In the genomic region with DNA sequence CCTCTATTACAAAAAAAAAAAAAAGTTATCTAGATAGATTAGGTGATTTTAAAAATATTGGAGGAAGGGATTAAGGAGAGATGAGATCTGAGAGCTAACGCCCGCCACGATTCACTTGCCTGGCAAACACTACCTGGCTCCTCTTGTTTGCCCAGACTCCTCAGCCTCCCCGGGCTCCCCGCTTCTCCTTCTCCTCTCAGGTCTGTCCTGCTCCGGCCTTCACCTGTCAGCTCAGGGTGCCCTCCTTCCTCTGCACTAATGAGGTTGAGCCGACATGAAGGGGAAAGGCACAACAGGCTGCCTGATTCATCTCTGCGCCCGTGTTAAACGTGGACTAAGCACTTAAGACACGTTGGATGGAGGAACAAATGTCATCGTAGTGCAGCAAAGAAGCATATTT, we compare ENCODE assay signal across 13 mouse cellular contexts. TPM values are rescaled to one million over a fixed set of nuclear protein-coding genes. Genes with fewer than 3 reads are reported as not detected.
A peak's percentile ranks its signal among the peaks of the same experiment; 100 is the strongest.
DNase-seq lines count a peak whose midpoint lies in the region; ATAC-seq and TF ChIP-seq lines count a peak whose summit lies in the region.
"Had no signal": no experiment of that assay in that cellular context is flagged by ENCODE, and none has a peak within 500 bp of the region (broad histone marks: within the 10 kb centered on the region; RNA-seq: fewer than 3 reads in every experiment).

No protein-coding gene starts in this region.

- no peak for DNase-seq in liver, adult 2 months (ENCODE audit: extremely low read depth, low read depth, low spot score)
- no peak for DNase-seq in liver
- no peak for DNase-seq in thymus, adult 2 months
- DNase-seq in thymus, postnatal 0 days (ENCODE audit: low spot score), result no peak
- no peak for DNase-seq in liver, embryonic 13.5 days
- peak; percentile 31 for DNase-seq in yolk sac, embryonic 10.5 days (ENCODE audit: low spot score)
- no peak for DNase-seq in layer of hippocampus, adult 18-20 months (ENCODE audit: low spot score in 2 of 2)
- DNase-seq: thymus, postnatal 36 days had no signal

- peak overlapping the region; percentile 50 for H3K27ac ChIP-seq in liver, adult 2 months (replicated peaks; ENCODE audit: insufficient read depth, low read depth, low read length)
- H3K27ac ChIP-seq in thymus, adult 2 months (ENCODE audit: control insufficient read depth, insufficient read depth, low read length), result 0 out of 2 replicates have a peak overlapping the region, but pooled peaks have one; percentile 9
- no peak overlapping the region for H3K27ac ChIP-seq in liver, embryonic 13.5 days
- H3K27ac ChIP-seq in hindbrain, embryonic 12.5 days, result no peak overlapping the region
- H3K27ac ChIP-seq: heart, embryonic 10.5 days; neural tube, embryonic 12.5 days had no signal

- ATAC-seq in liver, embryonic 13.5 days (ENCODE audit: low read depth), result no peak
- no peak for ATAC-seq in hindbrain, embryonic 12.5 days (ENCODE audit: low FRiP score)
- ATAC-seq: forebrain, embryonic 14.5 days had no signal

- H3K36me3 ChIP-seq in liver, adult 2 months (ENCODE audit: control insufficient read depth, insufficient read depth, low read length), result no peaks in the 10 kb centered on the region
- H3K36me3 ChIP-seq in thymus, adult 2 months (ENCODE audit: control insufficient read depth, insufficient read depth, low read length), result no peaks in the 10 kb centered on the region
- H3K36me3 ChIP-seq in liver, embryonic 13.5 days, result no peaks in the 10 kb centered on the region
- H3K36me3 ChIP-seq in hindbrain, embryonic 12.5 days, result no peaks in the 10 kb centered on the region
- H3K36me3 ChIP-seq: G1E; heart, embryonic 10.5 days; neural tube, embryonic 12.5 days had no signal

- H3K4me3 ChIP-seq in liver, adult 2 months (ENCODE audit: insufficient read depth, low read depth, low read length), result no peak overlapping the region
- H3K4me3 ChIP-seq in thymus, adult 2 months (ENCODE audit: control insufficient read depth, insufficient read depth, low read length), result no peak overlapping the region
- no peak overlapping the region for H3K4me3 ChIP-seq in liver, embryonic 13.5 days (replicated peaks)
- no peak overlapping the region for H3K4me3 ChIP-seq in hindbrain, embryonic 12.5 days
- H3K4me3 ChIP-seq: heart, embryonic 10.5 days; neural tube, embryonic 12.5 days had no signal

- H3K27me3 ChIP-seq in liver, adult 2 months (ENCODE audit: control insufficient read depth, insufficient read depth, low read length), result no peaks in the 10 kb centered on the region
- H3K27me3 ChIP-seq in thymus, adult 2 months (ENCODE audit: control insufficient read depth, insufficient read depth, low read length), result no peaks in the 10 kb centered on the region
- no peaks in the 10 kb centered on the region for H3K27me3 ChIP-seq in liver, embryonic 13.5 days
- H3K27me3 ChIP-seq in hindbrain, embryonic 12.5 days, result 0 out of 2 replicates have a peak, but pooled peaks cover 2% of the 10 kb centered on the region
- H3K27me3 ChIP-seq: neural tube, embryonic 12.5 days had no signal

- H3K9me3 ChIP-seq in liver, embryonic 13.5 days (replicated peaks), result no peaks in the 10 kb centered on the region
- H3K9me3 ChIP-seq in hindbrain, embryonic 12.5 days (replicated peaks), result no peaks in the 10 kb centered on the region
- H3K9me3 ChIP-seq: G1E; heart, embryonic 10.5 days; neural tube, embryonic 12.5 days had no signal

- peaks cover 21% of the 10 kb centered on the region for H3K4me1 ChIP-seq in liver, adult 2 months (ENCODE audit: control insufficient read depth, insufficient read depth, low read length)
- H3K4me1 ChIP-seq in thymus, adult 2 months (replicated peaks; ENCODE audit: control insufficient read depth, insufficient read depth, low read length), result peaks cover 32% of the 10 kb centered on the region
- peaks cover 26% of the 10 kb centered on the region for H3K4me1 ChIP-seq in liver, embryonic 13.5 days (replicated peaks)
- peaks cover 8% of the 10 kb centered on the region for H3K4me1 ChIP-seq in hindbrain, embryonic 12.5 days
- H3K4me1 ChIP-seq: neural tube, embryonic 12.5 days had no signal

- 27% methylated on average over 12 of the region's 12 CpGs for WGBS in liver, adult 2 months
- 91% methylated on average over 12 of the region's 12 CpGs for WGBS in thymus, adult 2 months
- WGBS in liver, embryonic 13.5 days (ENCODE audit: insufficient replicate concordance), result 55% methylated on average over 12 of the region's 12 CpGs
- 75% methylated on average over 12 of the region's 12 CpGs for WGBS in hindbrain, embryonic 12.5 days

- H3K79me2 ChIP-seq in liver, adult 2 months (ENCODE audit: control insufficient read depth, insufficient read depth, low read length), result no peaks in the 10 kb centered on the region

- peak overlapping the region; percentile 6; the same call in 1 of the 2 replicates for H3K4me2 ChIP-seq in liver, embryonic 13.5 days
- H3K4me2 ChIP-seq in hindbrain, embryonic 12.5 days (replicated peaks), result no peak overlapping the region
- H3K4me2 ChIP-seq: neural tube, embryonic 12.5 days had no signal

- TF ChIP-seq CTCF in liver, adult 2 months (IDR thresholded peaks at IDR 0.05; ENCODE audit: low read depth, low read length), result no peak
- no peak for TF ChIP-seq CTCF in thymus, adult 2 months (IDR thresholded peaks at IDR 0.05; ENCODE audit: borderline replicate concordance, control insufficient read depth, extremely low read depth, insufficient read depth, low read length, poor library complexity)

- peak overlapping the region; percentile 41 for H3K9ac ChIP-seq in liver, adult 2 months (ENCODE audit: low read depth, low read length)
- no peak overlapping the region for H3K9ac ChIP-seq in liver, embryonic 13.5 days
- H3K9ac ChIP-seq in hindbrain, embryonic 12.5 days, result no peak overlapping the region
- H3K9ac ChIP-seq: neural tube, embryonic 12.5 days had no signal

- TF ChIP-seq POLR2A in liver, adult 2 months (IDR thresholded peaks at IDR 0.05; ENCODE audit: extremely low read depth, insufficient read depth, low read length), result no peak
- TF ChIP-seq POLR2A in thymus, adult 2 months (IDR thresholded peaks at IDR 0.05; ENCODE audit: control insufficient read depth, extremely low read depth, insufficient read depth, low read length, poor library complexity), result no peak

RNA-seq across cellular contexts. Expression of gene Usp3, which starts 13.9 kb away (rescaled TPM):
- total RNA-seq in liver, adult 2 months (2014; rRNA removed), result 37.7 and 41.5 TPM in 2 replicates
- 9.8 and 11.2 TPM in 2 replicates for polyA plus RNA-seq in liver, adult 2 months (2012; rRNA removed)
- 66.1 and 70.5 TPM in 2 replicates for polyA plus RNA-seq in thymus, adult 2 months (2012; rRNA removed)
- 154 and 168 TPM in 2 replicates for polyA plus RNA-seq in thymus, postnatal 0 days (2015; fragmentation: Nextera tagmentation; extraction: Ambion mirVana)
- 15.4 and 18.8 TPM in 2 replicates for polyA plus RNA-seq in liver, embryonic 13.5 days (2015; fragmentation: Nextera tagmentation; extraction: Ambion mirVana)
- polyA plus RNA-seq in hindbrain, embryonic 12.5 days (2016; fragmentation: Nextera tagmentation; extraction: Ambion mirVana), result 88.1 and 103 TPM in 2 replicates
- 10 to 100 TPM; 38.7 to 42.0 TPM for total RNA-seq in layer of hippocampus, adult 18-20 months (2021)

Comparison
In these comparisons a context has a peak if more than half of its experiments do, and no peak if none do; other contexts are left out.
1. H3K27ac ChIP-seq: peak in liver, adult 2 months (single experiment) and thymus, adult 2 months (single experiment); none in liver, embryonic 13.5 days (single experiment) and hindbrain, embryonic 12.5 days (single experiment).